Mouse (Mus musculus) forebrain, embryonic 13.5 days (tissue): Measurements from ENCODE around the gene Eif2a. TPM values are rescaled to one million over a fixed set of nuclear protein-coding genes. Genes with fewer than 3 reads are reported as not detected.

ENCODE experiments used
- ATAC-seq: fragments of 200-750 bp; cut with Nextera tagmentation; 2 replicates; pipeline ENCODE4 v1.8.0; 2017
- H3K27ac ChIP-seq: fragments of 300-500 bp; sonication (generic); 2 replicates; pipeline ENCODE4 v1.5.1; 2015; ENCODE audit warnings: inconsistent platforms, mild to moderate bottlenecking, moderate library complexity
- H3K27me3 ChIP-seq: fragments of 300-500 bp; sonication (generic); 2 replicates; pipeline ENCODE4 v1.6.1; 2015; ENCODE audit warnings: mild to moderate bottlenecking, inconsistent platforms
- H3K36me3 ChIP-seq: fragments of 300-500 bp; sonication (generic); 2 replicates; pipeline ENCODE4 v1.6.1; 2015; ENCODE audit warnings: mild to moderate bottlenecking, inconsistent platforms; ENCODE audit not compliant: poor library complexity, severe bottlenecking
- H3K4me1 ChIP-seq: fragments of 300-500 bp; sonication (generic); 2 replicates; pipeline ENCODE4 v1.6.1; 2015; ENCODE audit warnings: inconsistent platforms
- H3K4me2 ChIP-seq: fragments of 300-500 bp; sonication (generic); 2 replicates; pipeline ENCODE4 v1.6.1; 2015; ENCODE audit warnings: inconsistent platforms, mild to moderate bottlenecking, moderate library complexity
- H3K4me3 ChIP-seq: fragments of 300-500 bp; sonication (generic); 2 replicates; pipeline ENCODE4 v1.5.1; 2015; ENCODE audit warnings: mild to moderate bottlenecking, inconsistent platforms
- H3K9ac ChIP-seq: fragments of 300-500 bp; sonication (generic); 2 replicates; pipeline ENCODE4 v1.6.1; 2015; ENCODE audit warnings: mild to moderate bottlenecking, inconsistent platforms
- H3K9me3 ChIP-seq: fragments of 300-500 bp; sonication (generic); replicated peaks from 2 replicates; pipeline ENCODE4 v1.6.1; 2016; ENCODE audit warnings: inconsistent platforms
- WGBS: fragments of 180-500 bp; shearing (Covaris S2); methylation state at CpG from one replicate; pipeline ENCODE4 v1.1.7; 2015; 5-methylcytosine and 5-hydroxymethylcytosine counted together
- polyA plus RNA-seq: library from polyadenylated mRNA; unstranded; fragments of >200 nt; fragmentation: Nextera tagmentation; extraction: Ambion mirVana; gene quantifications from 2 replicates; pipeline ENCODE4 v1.2.1, GENCODE M21; 2015

Gene Eif2a
- 53.2 and 54.9 TPM in 2 replicates for polyA plus RNA-seq

GRCm38 (mm10) chr3:58525652-58526407 is at the start of gene Eif2a, which contains the start of gene Serp1:
Gene Eif2a, plus strand, starts transcription at chr3:58525821.
Gene Serp1, minus strand, starts transcription at chr3:58525892.
- H3K36me3 ChIP-seq: peaks cover 17% of the 10 kb centered on the region
- peak within 1 kb of the TSS; percentile 94 for H3K9ac ChIP-seq
- H3K27me3 ChIP-seq: no peaks in the 10 kb centered on the region
- H3K4me2 ChIP-seq: peak within 1 kb of the TSS; percentile 80
- H3K4me1 ChIP-seq: peaks cover 25% of the 10 kb centered on the region
- ATAC-seq: peak; percentile 99
- peak within 1 kb of the TSS; percentile 92 for H3K27ac ChIP-seq
- under 1% methylated on average over 48 of the region's 57 CpGs for whole genome bisulfite sequencing
- no peaks in the 10 kb centered on the region for H3K9me3 ChIP-seq
- peak within 1 kb of the TSS; percentile 93 for H3K4me3 ChIP-seq

- 92% methylated on average over 2 of the region's 2 CpGs for WGBS
- Histone ChIP-seq H3K4me2 (no peak overlapping the region), H3K36me3 (no peaks in the 10 kb centered on the region), H3K9me3 (no peaks in the 10 kb centered on the region), H3K4me3 (no peak overlapping the region), H3K9ac (no peak overlapping the region), H3K4me1 (no peaks in the 10 kb centered on the region), H3K27me3 (no peaks in the 10 kb centered on the region), H3K27ac (no peak overlapping the region)
- no peak for ATAC-seq
Observed at GRCm38 (mm10) chr3:58478755-58479455, 46.7 kb upstream of the Eif2a start.

GRCm38 (mm10) chr3:58485883-58486282 is 39.7 kb upstream of the Eif2a start:
- 73% methylated on average over 7 of the region's 7 CpGs for WGBS
- Histone ChIP-seq H3K4me3 (no peak overlapping the region), H3K27me3 (no peaks in the 10 kb centered on the region), H3K4me1 (no peaks in the 10 kb centered on the region), H3K36me3 (no peaks in the 10 kb centered on the region), H3K27ac (no peak overlapping the region), H3K9ac (no peak overlapping the region), H3K9me3 (no peaks in the 10 kb centered on the region), H3K4me2 (no peak overlapping the region)
- no peak for ATAC-seq

GRCm38 (mm10) chr3:58487121-58487520 is 38.5 kb upstream of the Eif2a start:
- H3K4me3 ChIP-seq: no peak overlapping the region
- H3K9me3 ChIP-seq: no peaks in the 10 kb centered on the region
- WGBS: 65% methylated on average over 3 of the region's 3 CpGs
- no peak overlapping the region for H3K9ac ChIP-seq
- no peak for ATAC-seq
- H3K27ac ChIP-seq: no peak overlapping the region
- no peaks in the 10 kb centered on the region for H3K36me3 ChIP-seq
- no peaks in the 10 kb centered on the region for H3K4me1 ChIP-seq
- H3K27me3 ChIP-seq: no peaks in the 10 kb centered on the region
- no peak overlapping the region for H3K4me2 ChIP-seq

GRCm38 (mm10) chr3:58487999-58488775 is 37.4 kb upstream of the Eif2a start:
- 76% methylated on average over 7 of the region's 8 CpGs for WGBS
- Histone ChIP-seq H3K36me3 (no peaks in the 10 kb centered on the region), H3K4me3 (no peak overlapping the region), H3K27me3 (no peaks in the 10 kb centered on the region), H3K4me2 (no peak overlapping the region), H3K9ac (no peak overlapping the region), H3K4me1 (no peaks in the 10 kb centered on the region), H3K27ac (no peak overlapping the region), H3K9me3 (no peaks in the 10 kb centered on the region)
- ATAC-seq: no peak

- no peak overlapping the region for H3K27ac ChIP-seq
- no peaks in the 10 kb centered on the region for H3K4me1 ChIP-seq
- 79% methylated on average over 7 of the region's 7 CpGs for WGBS
- no peaks in the 10 kb centered on the region for H3K9me3 ChIP-seq
- no peak overlapping the region for H3K4me2 ChIP-seq
- no peak overlapping the region for H3K4me3 ChIP-seq
- H3K27me3 ChIP-seq: no peaks in the 10 kb centered on the region
- H3K9ac ChIP-seq: no peak overlapping the region
- H3K36me3 ChIP-seq: no peaks in the 10 kb centered on the region
- no peak for ATAC-seq
Observed at GRCm38 (mm10) chr3:58490787-58491186, 34.8 kb upstream of the Eif2a start.

GRCm38 (mm10) chr3:58493621-58494020 is 32.0 kb upstream of the Eif2a start:
- H3K4me2 ChIP-seq: no peak overlapping the region
- H3K4me1 ChIP-seq: no peaks in the 10 kb centered on the region
- WGBS: 81% methylated on average over 4 of the region's 4 CpGs
- no peak overlapping the region for H3K4me3 ChIP-seq
- no peak overlapping the region for H3K9ac ChIP-seq
- H3K27ac ChIP-seq: no peak overlapping the region
- H3K36me3 ChIP-seq: no peaks in the 10 kb centered on the region
- H3K27me3 ChIP-seq: no peaks in the 10 kb centered on the region
- ATAC-seq: no peak
- H3K9me3 ChIP-seq: no peaks in the 10 kb centered on the region

GRCm38 (mm10) chr3:58501961-58502360 is 23.7 kb upstream of the Eif2a start:
- Histone ChIP-seq H3K9ac (no peak overlapping the region), H3K36me3 (no peaks in the 10 kb centered on the region), H3K4me3 (no peak overlapping the region), H3K4me2 (no peak overlapping the region), H3K4me1 (no peaks in the 10 kb centered on the region), H3K27ac (no peak overlapping the region), H3K9me3 (no peaks in the 10 kb centered on the region), H3K27me3 (no peaks in the 10 kb centered on the region)
- ATAC-seq: no peak
- WGBS: 64% methylated on average over 2 of the region's 2 CpGs

- Histone ChIP-seq H3K4me2 (no peak overlapping the region), H3K4me1 (no peaks in the 10 kb centered on the region), H3K27ac (no peak overlapping the region), H3K9me3 (no peaks in the 10 kb centered on the region), H3K9ac (no peak overlapping the region), H3K36me3 (no peaks in the 10 kb centered on the region), H3K27me3 (no peaks in the 10 kb centered on the region), H3K4me3 (no peak overlapping the region)
- ATAC-seq: no peak
- WGBS: 53% methylated on average over 3 of the region's 3 CpGs
Observed at GRCm38 (mm10) chr3:58503720-58504333, 21.8 kb upstream of the Eif2a start.

- Histone ChIP-seq H3K9ac (no peak overlapping the region), H3K27me3 (no peaks in the 10 kb centered on the region), H3K9me3 (no peaks in the 10 kb centered on the region), H3K4me2 (no peak overlapping the region), H3K4me1 (no peaks in the 10 kb centered on the region), H3K36me3 (no peaks in the 10 kb centered on the region), H3K4me3 (no peak overlapping the region), H3K27ac (no peak overlapping the region)
- no peak for ATAC-seq
Observed at GRCm38 (mm10) chr3:58504676-58505075, 20.9 kb upstream of the Eif2a start.

GRCm38 (mm10) chr3:58508020-58508750 is 17.4 kb upstream of the Eif2a start:
- H3K36me3 ChIP-seq: no peaks in the 10 kb centered on the region
- H3K4me1 ChIP-seq: no peaks in the 10 kb centered on the region
- no peak overlapping the region for H3K4me2 ChIP-seq
- H3K9ac ChIP-seq: no peak overlapping the region
- H3K4me3 ChIP-seq: no peak overlapping the region
- H3K9me3 ChIP-seq: no peaks in the 10 kb centered on the region
- no peak for ATAC-seq
- H3K27me3 ChIP-seq: no peaks in the 10 kb centered on the region
- 87% methylated on average over 7 of the region's 7 CpGs for WGBS
- no peak overlapping the region for H3K27ac ChIP-seq
